Mouse (Mus musculus): Measurements from ENCODE around the gene Padi6.

- TF ChIP-seq CTCF (IDR thresholded peaks at IDR 0.05; ENCODE audit: low read depth) (no peak), EP300 (IDR thresholded peaks at IDR 0.05; ENCODE audit: low read depth) (no peak)
These were observed 47.8 kb downstream of the Padi6 start for GRCm38 (mm10) chr4:140694551-140695060.

Data from heart, postnatal 0 days (tissue).